Mouse (Mus musculus): ENCODE measurements around the gene Gm17657.

DNA sequence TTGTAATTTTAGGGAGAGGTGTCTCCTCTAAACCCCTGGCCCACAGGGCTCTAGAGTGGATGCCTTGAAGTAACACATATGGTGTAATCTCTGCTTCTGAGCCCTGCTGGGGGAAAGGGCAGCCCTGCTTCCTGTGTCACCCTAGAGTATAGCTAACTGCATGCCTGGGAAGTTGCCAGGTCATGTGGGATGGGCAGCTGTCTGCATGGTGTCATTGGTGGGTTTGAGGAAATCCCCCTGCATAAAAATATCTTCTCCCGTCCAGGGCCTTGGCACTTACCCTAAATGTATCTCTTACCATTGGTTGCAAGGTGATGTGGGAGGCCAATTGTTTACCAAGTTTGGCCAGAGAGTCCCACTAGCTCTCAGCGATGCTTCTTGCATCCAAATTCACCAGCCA lies 75.4 kb downstream of the Gm17657 start:
- TF ChIP-seq HCFC1 (IDR thresholded peaks at IDR 0.05; ENCODE audit: borderline replicate concordance, insufficient read depth, low read length) (no peak), CHD2 (IDR thresholded peaks at IDR 0.05; ENCODE audit: low read depth, low read length) (no peak), MAFK (IDR thresholded peaks at IDR 0.05; ENCODE audit: insufficient read depth, low read depth, low read length) (no peak)
